Mouse (Mus musculus): ENCODE data around the gene Slc7a11. TPM values are rescaled to one million over a fixed set of nuclear protein-coding genes. Genes with fewer than 3 reads are reported as not detected.

The Slc7a11 gene
- polyA plus RNA-seq, 2 experiments = 0.15 TPM

- ATAC-seq (ENCODE audit: insufficient read depth) (no peak), DNase-seq (ENCODE audit: low read depth in 3 of 3, low spot score in 3 of 3) (no peak)
- no peak for TF ChIP-seq EP300 (IDR thresholded peaks at IDR 0.05; ENCODE audit: low read depth)
- no peak for TF ChIP-seq CTCF (IDR thresholded peaks at IDR 0.05; ENCODE audit: low read depth)
- Histone ChIP-seq H3K27ac (no peak overlapping the region), H3K4me1 (replicated peaks; ENCODE audit: control insufficient read depth in 2 of 2, insufficient read depth in 2 of 2, low read length in 1 of 2) (no peaks in the 10 kb centered on the region), H3K36me3 (replicated peaks; ENCODE audit: control insufficient read depth, insufficient read depth, low read depth) (no peaks in the 10 kb centered on the region), H3K4me2 (ENCODE audit: low read depth) (no peak overlapping the region), H3K27me3 (ENCODE audit: control insufficient read depth, insufficient read depth, low read length) (no peaks in the 10 kb centered on the region), H3K9ac (replicated peaks) (no peak overlapping the region), H3K9me3 (ENCODE audit: control insufficient read depth, low read length) (no peaks in the 10 kb centered on the region), H3K4me3 (ENCODE audit: insufficient read depth in 1 of 2, low read depth in 2 of 2, low read length in 2 of 2) (no peak overlapping the region)
- WGBS (ENCODE audit: insufficient replicate concordance) = 50% methylated on average over 4 of the region's 4 CpGs
These were observed 173.7 kb downstream of the Slc7a11 start for GRCm38 (mm10) chr3:50269680-50270079.

GRCm38 (mm10) chr3:50262547-50263087, 180.8 kb downstream of the Slc7a11 start:
- no peak overlapping the region for H3K4me3 ChIP-seq (ENCODE audit: insufficient read depth in 1 of 2, low read depth in 2 of 2, low read length in 2 of 2)
- no peak overlapping the region for H3K9ac ChIP-seq (replicated peaks)
- no peaks in the 10 kb centered on the region for H3K36me3 ChIP-seq (replicated peaks; ENCODE audit: control insufficient read depth, insufficient read depth, low read depth)
- no peaks in the 10 kb centered on the region for H3K4me1 ChIP-seq (replicated peaks; ENCODE audit: control insufficient read depth in 2 of 2, insufficient read depth in 2 of 2, low read length in 1 of 2)
- no peaks in the 10 kb centered on the region for H3K9me3 ChIP-seq (ENCODE audit: control insufficient read depth, low read length)
- 36% methylated on average over 2 of the region's 2 CpGs for WGBS (ENCODE audit: insufficient replicate concordance)
- no peaks in the 10 kb centered on the region for H3K27me3 ChIP-seq (ENCODE audit: control insufficient read depth, insufficient read depth, low read length)
- TF ChIP-seq CTCF (IDR thresholded peaks at IDR 0.05; ENCODE audit: low read depth) (no peak), EP300 (IDR thresholded peaks at IDR 0.05; ENCODE audit: low read depth) (no peak)
- no peak overlapping the region for H3K27ac ChIP-seq
- ATAC-seq (ENCODE audit: insufficient read depth) (no peak), DNase-seq (ENCODE audit: low read depth in 3 of 3, low spot score in 3 of 3) (no peak)
- H3K4me2 ChIP-seq (ENCODE audit: low read depth) = no peak overlapping the region

- no peaks in the 10 kb centered on the region for H3K36me3 ChIP-seq (replicated peaks; ENCODE audit: control insufficient read depth, insufficient read depth, low read depth)
- no peaks in the 10 kb centered on the region for H3K27me3 ChIP-seq (ENCODE audit: control insufficient read depth, insufficient read depth, low read length)
- WGBS (ENCODE audit: insufficient replicate concordance) = 68% methylated on average over 2 of the region's 2 CpGs
- H3K4me3 ChIP-seq (ENCODE audit: insufficient read depth in 1 of 2, low read depth in 2 of 2, low read length in 2 of 2) = no peak overlapping the region
- H3K9ac ChIP-seq (replicated peaks) = no peak overlapping the region
- H3K27ac ChIP-seq = no peak overlapping the region
- DNase-seq (ENCODE audit: low read depth in 3 of 3, low spot score in 3 of 3) (no peak), ATAC-seq (ENCODE audit: insufficient read depth) (no peak)
- H3K9me3 ChIP-seq (ENCODE audit: control insufficient read depth, low read length) = no peaks in the 10 kb centered on the region
- no peaks in the 10 kb centered on the region for H3K4me1 ChIP-seq (replicated peaks; ENCODE audit: control insufficient read depth in 2 of 2, insufficient read depth in 2 of 2, low read length in 1 of 2)
- no peak overlapping the region for H3K4me2 ChIP-seq (ENCODE audit: low read depth)
- TF ChIP-seq EP300 (IDR thresholded peaks at IDR 0.05; ENCODE audit: low read depth) (no peak), CTCF (IDR thresholded peaks at IDR 0.05; ENCODE audit: low read depth) (no peak)
These were observed 181.3 kb downstream of the Slc7a11 start for GRCm38 (mm10) chr3:50262066-50262465.

GRCm38 (mm10) chr3:50260667-50261066, 182.7 kb downstream of the Slc7a11 start:
- Histone ChIP-seq H3K9me3 (ENCODE audit: control insufficient read depth, low read length) (no peaks in the 10 kb centered on the region), H3K27me3 (ENCODE audit: control insufficient read depth, insufficient read depth, low read length) (no peaks in the 10 kb centered on the region), H3K4me2 (ENCODE audit: low read depth) (no peak overlapping the region), H3K27ac (no peak overlapping the region), H3K4me3 (ENCODE audit: insufficient read depth in 1 of 2, low read depth in 2 of 2, low read length in 2 of 2) (no peak overlapping the region), H3K9ac (replicated peaks) (no peak overlapping the region), H3K4me1 (replicated peaks; ENCODE audit: control insufficient read depth in 2 of 2, insufficient read depth in 2 of 2, low read length in 1 of 2) (no peaks in the 10 kb centered on the region), H3K36me3 (replicated peaks; ENCODE audit: control insufficient read depth, insufficient read depth, low read depth) (no peaks in the 10 kb centered on the region)
- WGBS (ENCODE audit: insufficient replicate concordance) = 69% methylated on average over 1 of the region's 1 CpGs
- TF ChIP-seq CTCF (IDR thresholded peaks at IDR 0.05; ENCODE audit: low read depth) (no peak), EP300 (IDR thresholded peaks at IDR 0.05; ENCODE audit: low read depth) (no peak)
- ATAC-seq (ENCODE audit: insufficient read depth) (no peak), DNase-seq (ENCODE audit: low read depth in 3 of 3, low spot score in 3 of 3) (no peak)

- no peaks in the 10 kb centered on the region for H3K4me1 ChIP-seq (replicated peaks; ENCODE audit: control insufficient read depth in 2 of 2, insufficient read depth in 2 of 2, low read length in 1 of 2)
- H3K4me2 ChIP-seq (ENCODE audit: low read depth) = no peak overlapping the region
- H3K27me3 ChIP-seq (ENCODE audit: control insufficient read depth, insufficient read depth, low read length) = no peaks in the 10 kb centered on the region
- no peak for TF ChIP-seq EP300 (IDR thresholded peaks at IDR 0.05; ENCODE audit: low read depth)
- TF ChIP-seq CTCF (IDR thresholded peaks at IDR 0.05; ENCODE audit: low read depth) = no peak
- H3K36me3 ChIP-seq (replicated peaks; ENCODE audit: control insufficient read depth, insufficient read depth, low read depth) = no peaks in the 10 kb centered on the region
- 74% methylated on average over 4 of the region's 4 CpGs for WGBS (ENCODE audit: insufficient replicate concordance)
- ATAC-seq (ENCODE audit: insufficient read depth) = no peak
- H3K9me3 ChIP-seq (ENCODE audit: control insufficient read depth, low read length) = no peaks in the 10 kb centered on the region
- no peak for DNase-seq (ENCODE audit: low read depth in 3 of 3, low spot score in 3 of 3)
- H3K27ac ChIP-seq = no peak overlapping the region
- no peak overlapping the region for H3K4me3 ChIP-seq (ENCODE audit: insufficient read depth in 1 of 2, low read depth in 2 of 2, low read length in 2 of 2)
- no peak overlapping the region for H3K9ac ChIP-seq (replicated peaks)
These were observed 184.6 kb downstream of the Slc7a11 start for GRCm38 (mm10) chr3:50258852-50259251.

All from liver, embryonic 14.5 days (tissue).